ENCODE assay signal across 7 mouse cellular contexts in the genomic region with DNA sequence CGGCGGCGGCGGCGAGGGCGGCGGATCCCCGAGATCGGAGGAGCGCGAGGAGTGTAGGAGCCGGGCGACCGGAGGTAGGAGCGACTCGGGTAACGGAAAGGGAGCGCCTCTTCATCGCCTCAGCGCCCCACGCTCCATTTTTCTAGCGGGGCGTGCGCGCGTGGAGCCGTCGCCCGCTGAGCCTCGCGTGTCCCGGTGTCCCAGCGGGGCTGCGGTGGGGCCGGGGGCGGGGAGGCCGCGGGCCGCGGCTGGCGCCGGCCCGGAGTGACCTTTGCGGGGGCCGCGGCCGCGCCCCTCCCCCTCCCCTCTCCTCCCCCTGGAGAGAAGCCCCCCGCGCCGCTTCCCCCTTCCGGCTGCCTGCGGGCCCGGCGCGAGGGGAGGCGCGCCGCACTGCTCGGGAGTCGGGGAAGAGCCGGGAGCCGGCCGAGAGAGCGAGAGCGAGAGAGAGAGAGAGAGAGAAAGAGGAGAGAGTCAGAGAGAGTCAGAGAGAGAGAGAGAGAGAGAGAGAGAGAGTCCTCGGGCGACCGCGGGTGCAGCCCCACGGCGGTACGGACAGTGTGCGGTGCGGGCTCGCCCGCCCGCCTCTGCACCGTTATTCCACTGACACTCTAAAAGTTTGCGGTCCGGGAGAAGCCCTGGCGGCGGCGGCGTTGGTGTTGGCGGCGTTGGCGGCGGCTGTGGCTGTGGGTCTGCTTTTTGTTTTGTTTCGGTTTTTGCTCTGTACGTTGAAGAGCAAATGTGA. TPM values are rescaled to one million over a fixed set of nuclear protein-coding genes. Genes with fewer than 3 reads are reported as not detected.
DNase-seq lines count a peak whose midpoint lies in the region; ATAC-seq lines count a peak whose summit lies in the region.

No protein-coding gene starts in this region.

- peak; percentile 29 for ATAC-seq in megakaryocyte-erythroid progenitor cell, adult 5-6 weeks (replicated peaks; ENCODE audit: low FRiP score, low TSS enrichment, poor library complexity, severe bottlenecking)

- peak; percentile 20 for DNase-seq in urinary bladder, postnatal 14 days (ENCODE audit: low spot score)
- DNase-seq in urinary bladder, postnatal 10 days (ENCODE audit: low spot score) = no peak
- DNase-seq in brain, adult 2 months (ENCODE audit: low read depth, low spot score) = peak; percentile 23
- peak; percentile 40 for DNase-seq in forelimb bud, embryonic 11.5 days (ENCODE audit: low read depth, low spot score)
- peak; percentile 36 for DNase-seq in kidney, postnatal 14 days
- DNase-seq in spleen, postnatal 10 days (ENCODE audit: low spot score in 2 of 2) = peak; percentile 61 to 65

RNA-seq across cellular contexts. Expression of gene Pds5b, which starts 0.5 kb away (rescaled TPM):
- 57.2 and 57.4 TPM in 2 replicates for total RNA-seq in megakaryocyte-erythroid progenitor cell, adult 5-6 weeks (2014; fragmentation: Nextera tagmentation)
- total RNA-seq in megakaryocyte-erythroid progenitor cell, adult 5-6 weeks (2017) = 30.0 and 36.7 TPM in 2 replicates

RNA-seq across cellular contexts. Expression of gene N4bp2l2, which starts 8.1 kb away (rescaled TPM):
- total RNA-seq in megakaryocyte-erythroid progenitor cell, adult 5-6 weeks (2014; fragmentation: Nextera tagmentation) = 63.6 and 87.5 TPM in 2 replicates
- 108 and 134 TPM in 2 replicates for total RNA-seq in megakaryocyte-erythroid progenitor cell, adult 5-6 weeks (2017)
